Mouse (Mus musculus): ENCODE measurements around the gene Evi5. TPM values are rescaled to one million over a fixed set of nuclear protein-coding genes. Genes with fewer than 3 reads are reported as not detected.
A peak's percentile ranks its signal among the peaks of the same experiment; 100 is the strongest.

Evi5 gene
- 10 to 100 TPM; 42.9 to 48.2 TPM for total RNA-seq (2021)

DNA sequence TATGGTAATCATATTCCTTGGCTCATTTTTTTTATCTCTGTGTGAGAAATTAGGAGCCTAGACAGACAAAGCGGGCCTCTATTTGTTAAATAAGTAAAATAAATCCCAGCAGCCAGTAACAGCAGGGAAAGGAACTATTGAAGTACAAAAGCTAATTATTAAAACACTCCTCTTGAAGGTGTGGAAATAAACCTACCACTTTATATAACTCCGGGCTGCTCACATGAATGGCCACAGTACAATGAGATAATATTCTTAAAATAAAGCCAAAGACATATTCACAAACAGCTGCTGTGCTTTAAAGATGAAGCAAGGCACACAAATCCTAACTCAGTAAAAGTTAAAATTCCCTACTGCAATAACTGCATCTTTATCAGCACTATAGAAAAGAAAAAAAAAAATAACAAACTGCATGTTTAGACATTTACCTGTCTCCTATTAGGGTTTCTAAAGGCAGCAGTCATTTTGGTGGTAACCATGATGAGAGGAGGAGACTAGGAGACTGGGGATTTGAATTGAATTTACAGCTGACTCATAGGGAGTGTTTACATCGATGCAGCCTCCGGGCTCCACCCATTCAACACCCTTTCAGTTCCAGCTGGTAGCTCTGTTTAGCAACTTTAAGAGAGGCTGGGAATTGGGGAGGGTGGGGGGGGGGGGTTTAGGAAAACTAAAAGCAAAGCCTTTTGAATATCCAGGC lies at the start of gene Evi5:
Gene Evi5 (minus strand): TSS at position 547 of the 700 bp plus-strand sequence.
- DNase-seq: no peak

DNA sequence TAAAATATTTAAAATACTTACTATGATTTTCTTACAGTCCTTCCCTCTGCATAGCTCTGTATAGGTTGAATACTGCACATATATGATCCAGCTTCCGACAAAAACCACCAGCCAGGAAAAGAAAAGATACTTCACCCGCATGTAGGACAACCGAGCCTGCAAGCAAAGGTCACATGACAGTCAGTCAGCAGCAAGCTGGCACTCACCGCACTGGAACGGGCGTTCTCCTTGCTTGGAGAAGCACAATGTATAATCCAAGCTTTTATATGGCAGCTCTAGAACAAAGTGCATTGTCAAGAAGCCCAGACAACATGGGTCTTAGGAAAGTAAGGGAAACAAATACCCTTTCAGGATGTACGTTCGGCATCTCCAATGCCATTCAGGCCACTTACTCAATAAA lies 49.7 kb upstream of the Evi5 start:
- no peak for DNase-seq

DNA sequence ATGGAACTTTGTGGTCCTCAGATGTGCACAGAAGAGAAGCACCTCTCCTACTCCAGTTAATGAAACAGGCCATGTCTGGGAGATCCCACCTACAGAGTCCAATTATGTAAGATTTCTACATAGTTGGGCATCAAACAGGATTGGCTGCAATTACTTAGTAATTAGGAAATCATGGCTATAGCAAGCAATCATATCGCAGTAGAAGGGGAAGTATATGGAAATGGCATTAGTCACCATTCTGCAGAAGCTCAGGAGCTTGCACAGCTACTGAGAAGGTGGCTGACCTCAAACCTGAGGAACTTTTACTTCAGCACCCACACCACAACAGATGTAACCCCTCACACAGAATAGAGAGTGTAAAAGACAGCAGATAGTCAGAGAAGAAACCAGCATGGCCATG lies 47.9 kb upstream of the Evi5 start:
- no peak for DNase-seq

GRCm38 (mm10) chr5:107921400-107922252 lies 46.7 kb upstream of the Evi5 start:
- peak; percentile 54 for DNase-seq

GRCm38 (mm10) chr5:107915280-107915679 lies 40.4 kb upstream of the Evi5 start:
- no peak for DNase-seq

DNA sequence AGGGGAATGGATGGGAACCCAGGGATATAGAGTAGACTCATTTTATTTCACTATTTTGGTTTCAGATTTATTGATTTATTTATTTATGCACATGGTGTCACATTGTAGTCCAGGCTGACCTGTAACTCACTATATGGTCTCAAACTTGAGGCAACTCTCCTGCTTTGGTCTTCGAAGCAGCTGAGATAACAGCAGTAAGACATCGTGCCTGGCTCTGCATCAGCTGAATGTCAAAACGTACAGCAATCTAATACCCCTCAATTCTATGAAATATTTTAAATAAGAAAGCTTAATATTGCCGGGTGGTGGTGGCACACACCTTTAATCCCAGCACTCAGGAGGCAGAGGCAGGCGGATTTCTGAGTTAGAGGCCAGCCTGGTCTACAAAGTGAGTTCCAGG lies 36.1 kb upstream of the Evi5 start:
- no peak for DNase-seq

- DNase-seq: no peak
These were observed 35.2 kb upstream of the Evi5 start for GRCm38 (mm10) chr5:107910084-107910616.

- DNase-seq: no peak
These were observed 34.8 kb upstream of the Evi5 start for GRCm38 (mm10) chr5:107909668-107910067.

DNA sequence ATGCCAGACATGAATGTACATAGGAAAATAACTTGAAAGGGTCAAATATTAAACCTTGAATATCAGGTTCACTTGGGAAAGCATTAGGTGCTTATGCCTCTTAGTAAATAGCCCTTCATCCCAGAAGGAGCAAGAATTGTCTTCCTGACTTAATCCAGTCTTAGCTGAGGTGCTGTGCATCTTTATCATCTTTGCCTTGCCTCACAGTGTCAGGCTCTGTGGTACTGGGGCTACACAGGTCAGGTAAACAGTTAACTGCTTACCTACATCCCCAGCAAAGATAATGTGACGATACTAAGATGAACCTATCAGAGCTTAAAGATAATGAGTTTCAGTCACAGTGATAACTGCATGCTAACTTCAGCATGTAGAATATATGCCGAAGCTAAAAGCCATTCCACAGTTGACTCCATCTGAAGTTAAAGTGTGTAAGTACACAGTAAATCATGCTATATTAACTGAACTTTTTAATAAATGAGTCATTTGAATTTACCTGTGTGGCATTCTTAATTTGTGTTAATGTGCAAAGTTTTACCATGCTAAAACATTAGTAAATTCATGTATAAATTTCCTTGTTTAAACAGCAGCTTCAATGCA lies 33.7 kb upstream of the Evi5 start:
- no peak for DNase-seq

- no peak for DNase-seq
These were observed 29.4 kb upstream of the Evi5 start for GRCm38 (mm10) chr5:107904325-107904724.

DNA sequence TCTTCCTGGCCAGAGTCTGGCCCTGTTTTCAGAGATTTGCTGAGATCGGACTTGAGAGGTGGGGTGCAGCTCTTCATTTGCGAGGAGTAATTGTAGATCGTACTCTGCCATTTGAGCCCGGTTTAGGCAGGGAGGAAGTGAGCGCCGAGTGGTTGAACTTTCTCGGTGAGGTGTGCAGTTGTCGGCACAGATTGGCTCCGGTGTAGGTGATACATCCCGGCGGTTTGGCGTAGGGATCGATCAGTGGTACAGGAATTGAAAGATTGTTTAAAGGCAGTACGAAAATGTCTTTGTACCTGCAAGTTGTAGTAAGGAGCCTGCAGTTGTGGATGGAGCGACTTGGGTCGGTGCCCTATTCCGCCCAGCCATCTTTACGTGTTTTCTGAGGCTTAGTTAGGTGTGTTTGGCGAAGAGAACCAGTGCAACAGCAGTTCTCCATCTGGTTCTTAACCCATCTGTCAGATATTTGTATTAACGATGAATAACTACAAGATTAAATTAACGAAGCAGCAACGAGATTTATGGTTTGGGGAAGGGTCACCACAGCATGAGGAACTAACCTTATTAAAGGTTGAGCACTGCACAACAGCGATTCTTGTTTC lies 26.2 kb upstream of the Evi5 start:
- DNase-seq: no peak

DNA sequence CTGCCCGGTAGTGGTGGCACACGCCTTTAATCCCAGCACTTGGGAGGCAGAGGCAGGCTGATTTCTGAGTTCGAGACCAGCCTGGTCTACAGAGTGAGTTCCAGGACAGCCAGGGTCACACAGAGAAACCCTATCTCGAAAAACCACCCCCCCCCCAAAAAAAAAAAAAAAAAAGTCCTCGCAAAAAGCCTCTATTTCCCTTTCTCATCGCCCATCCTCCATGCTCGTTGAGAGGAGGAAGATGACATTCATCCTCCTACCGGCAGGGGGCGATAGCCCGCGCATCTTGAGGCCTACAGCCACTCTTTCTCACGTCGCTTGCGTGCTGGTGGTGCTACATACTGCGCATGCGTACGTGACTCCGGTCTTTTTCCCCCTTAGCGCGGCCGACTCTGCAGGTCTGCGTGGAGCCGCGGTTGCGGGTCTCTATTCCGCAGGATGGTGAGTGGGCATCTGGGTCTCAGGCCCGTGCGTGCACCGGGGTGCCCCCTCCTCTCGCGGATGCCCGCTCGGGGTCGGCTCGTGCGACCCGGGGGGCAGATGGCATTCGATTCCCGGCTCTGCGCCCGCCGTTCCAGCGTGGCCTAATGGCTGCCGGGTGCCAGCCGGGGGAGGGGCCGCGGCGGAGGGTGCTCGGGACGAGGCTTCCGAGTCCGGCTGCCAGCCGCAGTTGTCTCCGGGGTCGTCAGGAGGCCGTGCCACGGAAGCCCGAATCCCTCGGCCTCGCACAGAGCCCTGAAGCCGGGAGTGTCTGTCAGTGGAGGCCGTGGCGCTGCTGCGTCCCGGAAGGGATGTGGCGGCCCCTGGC lies 25.5 kb upstream of the Evi5 start, which contains the start of gene Rpl5:
Gene Rpl5 (plus strand): TSS at position 297 of the 808 bp plus-strand sequence.
- peak; percentile 97 for DNase-seq

GRCm38 (mm10) chr5:107896265-107896664 lies 21.4 kb upstream of the Evi5 start:
- no peak for DNase-seq

- DNase-seq: peak; percentile 46
These were observed 19.8 kb upstream of the Evi5 start for GRCm38 (mm10) chr5:107894676-107895075.

- DNase-seq: peak; percentile 55
These were observed 16.6 kb upstream of the Evi5 start for GRCm38 (mm10) chr5:107891515-107891914.

- DNase-seq: peak; percentile 17
These were observed 15.3 kb upstream of the Evi5 start for GRCm38 (mm10) chr5:107889994-107890888.

- DNase-seq: no peak
These were observed 5.8 kb upstream of the Evi5 start for GRCm38 (mm10) chr5:107880710-107881109.

DNA sequence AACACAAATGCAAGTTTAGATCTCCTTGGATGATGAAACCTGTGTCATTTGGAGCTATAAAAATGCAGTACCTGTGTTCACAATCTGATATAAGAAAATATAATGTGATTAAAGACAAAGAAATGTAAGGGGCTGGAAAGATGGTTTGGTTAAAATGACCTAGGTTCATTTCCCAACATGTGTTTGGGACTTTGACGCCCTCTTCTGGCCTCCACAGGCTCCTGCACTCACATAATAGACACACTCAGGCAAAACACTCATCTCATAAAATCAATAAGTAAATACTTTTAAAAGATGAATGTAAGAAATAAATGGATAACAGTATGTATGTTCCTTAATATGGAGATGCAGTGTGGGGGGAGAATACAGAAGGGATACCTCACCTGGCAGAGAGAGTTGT lies 2.1 kb upstream of the Evi5 start:
- no peak for DNase-seq

- no peak for DNase-seq
These were observed 329 bp upstream of the Evi5 start for GRCm38 (mm10) chr5:107875261-107875611.

DNA sequence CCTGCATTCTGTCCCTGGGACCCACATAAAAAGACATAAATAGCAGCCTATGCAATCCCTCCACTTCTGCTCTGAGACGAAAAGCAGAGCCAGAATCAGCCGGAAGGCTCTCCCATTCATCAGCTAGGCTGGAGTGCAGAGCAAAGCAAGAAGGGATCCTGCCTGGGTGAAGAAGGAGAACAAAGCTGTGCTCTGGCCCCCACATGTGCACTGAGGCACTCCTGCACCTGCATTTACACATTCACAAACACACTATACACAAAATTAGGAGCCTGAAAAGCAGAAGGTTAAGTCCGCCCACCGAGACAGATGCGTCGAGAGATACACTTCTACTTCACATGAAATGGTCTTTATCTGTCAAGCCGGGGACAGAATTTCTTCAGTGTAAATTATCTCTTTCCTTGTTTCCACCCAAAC lies 1.0 kb downstream of the Evi5 start:
- peak; percentile 27 for DNase-seq

DNA sequence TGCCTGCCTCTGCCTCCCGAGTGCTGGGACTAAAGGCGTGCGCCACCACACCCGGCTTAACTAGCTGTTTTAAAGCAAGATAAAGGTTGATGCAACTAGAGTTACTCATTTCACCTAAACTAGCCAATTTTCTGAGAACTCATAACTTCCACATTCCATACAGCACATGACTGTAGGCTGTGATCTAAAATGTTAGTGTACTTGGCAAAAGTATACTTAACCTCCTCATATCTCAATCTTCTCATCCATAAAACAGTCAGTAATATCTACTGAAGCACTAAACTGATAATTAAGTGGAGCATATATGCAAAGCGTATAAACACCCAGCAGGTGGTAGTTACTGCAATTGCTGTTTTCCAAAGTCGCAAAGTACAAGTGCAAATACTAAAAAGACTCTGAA lies 1.6 kb downstream of the Evi5 start:
- DNase-seq: no peak

Data from heart, postnatal 4 days (tissue).